Mouse (Mus musculus) erythroblast, embryonic 14.5 days (primary cell): Measurements from ENCODE around the gene Kank2.

Experiments used
- GATA1 ChIP-seq: IDR thresholded peaks from 2 replicates; pipeline ENCODE4 v1.6.1; 2012; ENCODE audit warnings: low read length, inconsistent platforms, mixed read lengths
- TAL1 ChIP-seq: IDR thresholded peaks from 3 replicates; pipeline ENCODE4 v1.6.1; 2012; ENCODE audit warnings: low read length, inconsistent platforms, mixed read lengths

DNA sequence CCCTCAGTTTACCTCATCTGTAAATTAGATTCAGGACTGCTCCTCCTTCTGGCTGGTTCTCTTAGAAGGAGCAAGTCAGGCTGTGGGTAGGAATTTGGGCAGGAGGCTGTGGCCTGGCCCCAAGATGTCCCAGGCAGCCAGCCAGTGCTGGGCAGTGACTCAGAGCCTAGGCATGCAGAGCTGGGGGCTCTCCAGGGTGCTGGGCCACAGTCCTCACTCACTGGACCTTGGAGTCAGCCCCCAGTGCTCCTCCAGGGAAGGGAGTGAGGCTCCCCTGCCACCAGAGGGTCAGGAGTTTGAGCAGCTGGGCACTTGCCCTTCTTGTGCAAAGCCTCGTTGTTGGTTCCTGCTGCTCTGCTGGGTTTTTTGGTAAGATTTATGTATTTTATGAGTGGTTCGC lies 44.5 kb downstream of the Kank2 start:
- TF ChIP-seq TAL1 (no peak), GATA1 (no peak)
